Mouse (Mus musculus) forebrain, embryonic 15.5 days (tissue): Measurements from ENCODE around the gene Nop2. TPM values are rescaled to one million over a fixed set of nuclear protein-coding genes. Genes with fewer than 3 reads are reported as not detected.

ENCODE experiments used
- ATAC-seq: fragments of 200-750 bp; cut with Nextera tagmentation; replicated peaks from 2 replicates; pipeline ENCODE4 v1.8.0; 2017; ENCODE audit warnings: mild to moderate bottlenecking, moderate TSS enrichment, moderate library complexity
- H3K27ac ChIP-seq: fragments of 300-500 bp; sonication (generic); replicated peaks from 2 replicates; pipeline ENCODE4 v1.5.1; 2015; ENCODE audit warnings: mild to moderate bottlenecking, inconsistent platforms
- H3K27me3 ChIP-seq: fragments of 300-500 bp; sonication (generic); 2 replicates; pipeline ENCODE4 v1.6.1; 2015; ENCODE audit warnings: inconsistent platforms
- H3K36me3 ChIP-seq: fragments of 300-500 bp; sonication (generic); 2 replicates; pipeline ENCODE4 v1.6.1; 2015; ENCODE audit warnings: mild to moderate bottlenecking, inconsistent platforms
- H3K4me1 ChIP-seq: fragments of 300-500 bp; sonication (generic); 2 replicates; pipeline ENCODE4 v1.6.1; 2015; ENCODE audit warnings: inconsistent platforms
- H3K4me2 ChIP-seq: fragments of 300-500 bp; sonication (generic); replicated peaks from 2 replicates; pipeline ENCODE4 v1.6.1; 2015; ENCODE audit warnings: mild to moderate bottlenecking, inconsistent platforms
- H3K4me3 ChIP-seq: fragments of 300-500 bp; sonication (generic); 2 replicates; pipeline ENCODE4 v1.5.1; 2015; ENCODE audit warnings: mild to moderate bottlenecking, inconsistent platforms
- H3K9ac ChIP-seq: fragments of 300-500 bp; sonication (generic); replicated peaks from 2 replicates; pipeline ENCODE4 v1.6.1; 2015; ENCODE audit warnings: mild to moderate bottlenecking, inconsistent platforms
- H3K9me3 ChIP-seq: fragments of 300-500 bp; sonication (generic); 2 replicates; pipeline ENCODE4 v1.6.1; 2016; ENCODE audit warnings: inconsistent platforms
- WGBS: fragments of 180-500 bp; shearing (Covaris S2); methylation state at CpG from one replicate; pipeline ENCODE4 v1.1.7; 2015; ENCODE audit warnings: mixed read lengths; 5-methylcytosine and 5-hydroxymethylcytosine counted together
- polyA plus RNA-seq: library from polyadenylated mRNA; unstranded; fragments of >200 nt; fragmentation: Nextera tagmentation; extraction: Ambion mirVana; gene quantifications from 2 replicates; pipeline ENCODE4 v1.2.1, GENCODE M21; 2015

Nop2 gene
- 51.1 and 51.8 TPM in 2 replicates for polyA plus RNA-seq

GRCm38 (mm10) chr6:125131302-125132156 lies at the start of gene Nop2:
Gene Nop2, plus strand, starts transcription at chr6:125131909.
- H3K4me2 ChIP-seq = peak within 1 kb of the TSS; percentile 70
- H3K4me1 ChIP-seq = peaks cover 20% of the 10 kb centered on the region
- H3K36me3 ChIP-seq = peaks cover 66% of the 10 kb centered on the region
- peak; percentile 94 for ATAC-seq
- H3K9ac ChIP-seq = peak within 1 kb of the TSS; percentile 76
- H3K27me3 ChIP-seq = no peaks in the 10 kb centered on the region
- peak within 1 kb of the TSS; percentile 90 for H3K4me3 ChIP-seq
- no peaks in the 10 kb centered on the region for H3K9me3 ChIP-seq
- H3K27ac ChIP-seq = peak within 1 kb of the TSS; percentile 87
- WGBS = under 1% methylated on average over 66 of the region's 66 CpGs

- Histone ChIP-seq H3K4me1 (peaks cover 13% of the 10 kb centered on the region; the same call in 1 of the 2 replicates), H3K9me3 (no peaks in the 10 kb centered on the region), H3K27ac (no peak overlapping the region), H3K9ac (no peak overlapping the region), H3K4me3 (no peak overlapping the region), H3K4me2 (no peak overlapping the region), H3K27me3 (0 out of 2 replicates have a peak, but pooled peaks cover 2% of the 10 kb centered on the region), H3K36me3 (no peaks in the 10 kb centered on the region)
- 89% methylated on average over 7 of the region's 7 CpGs for WGBS
- ATAC-seq = no peak
Observed at GRCm38 (mm10) chr6:125082801-125083386, 48.8 kb upstream of the Nop2 start.

DNA sequence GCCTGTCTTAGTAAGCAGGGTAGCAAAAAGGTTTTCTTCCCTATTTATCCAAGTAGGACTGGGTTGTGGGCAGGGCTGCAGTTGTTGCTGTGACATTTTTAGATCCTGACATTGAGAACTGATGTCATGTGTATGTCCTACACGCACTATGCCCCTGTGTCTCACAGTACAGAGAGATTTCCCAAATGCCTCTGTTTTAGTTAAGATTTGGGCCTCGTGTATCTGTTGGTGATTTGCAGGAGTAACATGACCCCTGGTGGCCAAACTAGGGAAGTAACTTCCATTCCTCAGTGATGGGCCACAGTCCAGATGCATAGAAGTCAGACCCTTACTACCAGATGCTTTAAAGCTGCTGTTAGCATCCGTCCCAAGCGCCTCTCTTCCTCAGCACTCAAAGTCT lies 47.3 kb upstream of the Nop2 start:
- Histone ChIP-seq H3K27me3 (no peaks in the 10 kb centered on the region), H3K9ac (no peak overlapping the region), H3K36me3 (no peaks in the 10 kb centered on the region), H3K4me3 (no peak overlapping the region), H3K4me2 (no peak overlapping the region), H3K9me3 (no peaks in the 10 kb centered on the region), H3K27ac (no peak overlapping the region), H3K4me1 (peaks cover 23% of the 10 kb centered on the region)
- WGBS = 5% methylated on average over 4 of the region's 4 CpGs
- peak; percentile 15; the same call in 1 of the 2 replicates for ATAC-seq

DNA sequence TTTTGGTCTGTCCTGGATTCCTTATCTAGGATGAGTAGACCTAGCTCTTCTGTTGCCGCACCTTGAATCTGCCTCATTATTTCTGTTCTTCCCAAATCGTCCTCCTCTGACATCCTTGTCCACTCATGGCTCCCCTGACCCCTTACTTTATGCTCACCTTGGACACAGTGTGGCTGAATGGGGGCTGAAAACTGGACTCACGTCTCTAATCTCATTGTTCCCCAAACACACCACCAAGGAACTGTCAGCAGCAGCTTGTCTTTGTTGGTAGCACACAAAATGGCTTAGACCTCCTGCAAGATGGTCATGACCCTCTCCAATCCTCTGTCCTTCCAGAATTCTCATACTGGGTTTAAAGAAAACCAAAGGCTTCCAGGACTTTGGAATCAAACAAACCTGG lies 43.8 kb upstream of the Nop2 start:
- H3K27ac ChIP-seq = peak overlapping the region; percentile 94
- no peaks in the 10 kb centered on the region for H3K36me3 ChIP-seq
- H3K4me1 ChIP-seq = peaks cover 25% of the 10 kb centered on the region
- no peak overlapping the region for H3K4me2 ChIP-seq
- no peak for ATAC-seq
- 77% methylated on average over 3 of the region's 3 CpGs for WGBS
- H3K9me3 ChIP-seq = no peaks in the 10 kb centered on the region
- no peak overlapping the region for H3K9ac ChIP-seq
- no peaks in the 10 kb centered on the region for H3K27me3 ChIP-seq
- H3K4me3 ChIP-seq = no peak overlapping the region

GRCm38 (mm10) chr6:125088561-125089321 lies 43.0 kb upstream of the Nop2 start:
- H3K4me2 ChIP-seq = peak overlapping the region; percentile 45
- H3K9ac ChIP-seq = peak overlapping the region; percentile 30; the same call in 1 of the 2 replicates
- peak; percentile 84 for ATAC-seq
- H3K36me3 ChIP-seq = no peaks in the 10 kb centered on the region
- peak overlapping the region; percentile 94 for H3K27ac ChIP-seq
- H3K4me1 ChIP-seq = peaks cover 25% of the 10 kb centered on the region
- H3K4me3 ChIP-seq = no peak overlapping the region
- H3K9me3 ChIP-seq = no peaks in the 10 kb centered on the region
- no peaks in the 10 kb centered on the region for H3K27me3 ChIP-seq
- WGBS = 2% methylated on average over 19 of the region's 20 CpGs

GRCm38 (mm10) chr6:125089521-125090321 lies 42.0 kb upstream of the Nop2 start:
- no peaks in the 10 kb centered on the region for H3K36me3 ChIP-seq
- peak; percentile 78 for ATAC-seq
- under 1% methylated on average over 15 of the region's 15 CpGs for WGBS
- H3K9me3 ChIP-seq = no peaks in the 10 kb centered on the region
- no peaks in the 10 kb centered on the region for H3K27me3 ChIP-seq
- H3K4me1 ChIP-seq = peaks cover 25% of the 10 kb centered on the region
- peak overlapping the region; percentile 45 for H3K4me2 ChIP-seq
- peak overlapping the region; percentile 94 for H3K27ac ChIP-seq
- H3K4me3 ChIP-seq = peak overlapping the region; percentile 18
- H3K9ac ChIP-seq = peak overlapping the region; percentile 17

DNA sequence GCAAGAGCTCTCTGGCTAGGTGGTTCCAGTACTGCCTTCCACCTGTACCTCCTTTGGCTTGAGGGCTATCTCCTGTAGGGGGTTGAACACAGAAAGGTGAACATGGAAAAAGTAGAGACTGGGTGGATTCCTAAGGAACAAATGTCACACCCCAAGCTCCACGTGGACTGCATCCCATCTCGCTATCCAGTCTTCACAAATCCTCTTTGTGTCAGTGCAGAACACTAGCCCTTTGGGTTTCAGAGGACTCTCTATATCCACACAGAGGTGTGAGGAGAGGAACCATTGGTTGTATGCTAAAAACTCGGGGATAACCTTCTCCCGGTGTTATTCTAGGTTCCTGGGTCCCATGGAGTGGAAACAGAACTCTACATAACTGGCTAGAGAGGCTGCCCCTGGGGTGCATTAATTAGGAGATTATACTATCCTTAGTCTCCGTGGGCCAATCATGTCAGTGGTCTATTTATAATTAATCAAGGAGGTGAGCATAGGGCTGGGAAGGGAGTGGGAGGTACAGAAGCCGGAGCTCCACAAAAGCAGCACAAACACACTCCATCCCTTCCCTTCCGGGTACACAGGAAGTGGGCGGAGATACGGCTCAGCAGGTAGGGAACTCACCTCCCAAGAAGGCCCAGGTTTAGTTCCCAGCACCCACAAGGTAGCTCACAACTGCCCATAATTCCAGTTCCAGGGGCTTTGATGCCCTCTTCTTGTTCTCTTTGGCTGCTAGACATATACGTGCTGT lies 41.2 kb upstream of the Nop2 start:
- ATAC-seq = peak; percentile 0; the same call in 1 of the 2 replicates
- peak overlapping the region; percentile 4; the same call in 1 of the 2 replicates for H3K4me3 ChIP-seq

DNA sequence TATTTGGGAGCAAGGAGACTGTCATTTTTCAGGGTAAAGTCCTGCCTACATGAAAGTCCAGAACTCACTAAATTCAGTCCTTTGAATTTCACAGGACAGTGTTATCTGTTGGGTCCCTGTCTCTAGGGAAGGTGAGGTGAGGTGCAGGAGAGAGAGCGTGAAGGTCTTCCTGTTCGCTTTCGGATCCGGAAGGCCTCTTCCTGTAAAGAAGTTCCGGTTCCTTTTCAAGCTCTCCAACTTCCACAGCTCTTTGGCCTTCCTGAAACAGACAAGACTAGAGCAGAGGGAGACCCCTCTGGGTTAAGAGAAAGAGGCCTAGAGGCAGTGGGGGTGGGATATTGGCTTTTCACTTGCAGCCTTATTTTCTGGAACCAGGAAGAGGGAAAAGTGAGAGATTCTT lies 39.3 kb upstream of the Nop2 start:
- WGBS = 94% methylated on average over 5 of the region's 5 CpGs
- Histone ChIP-seq H3K9ac (no peak overlapping the region), H3K4me1 (peaks cover 30% of the 10 kb centered on the region), H3K4me3 (no peak overlapping the region), H3K27me3 (no peaks in the 10 kb centered on the region), H3K36me3 (no peaks in the 10 kb centered on the region), H3K4me2 (no peak overlapping the region), H3K9me3 (no peaks in the 10 kb centered on the region), H3K27ac (no peak overlapping the region)
- no peak for ATAC-seq

More for the DNA sequence above, 41.2 kb upstream of the Nop2 start:
- Histone ChIP-seq H3K4me2 (peak overlapping the region; percentile 45), H3K36me3 (no peaks in the 10 kb centered on the region), H3K9ac (peak overlapping the region; percentile 17; the same call in 1 of the 2 replicates), H3K27me3 (no peaks in the 10 kb centered on the region), H3K27ac (peak overlapping the region; percentile 94), H3K4me1 (peaks cover 27% of the 10 kb centered on the region), H3K9me3 (no peaks in the 10 kb centered on the region)
- 46% methylated on average over 10 of the region's 10 CpGs for WGBS

DNA sequence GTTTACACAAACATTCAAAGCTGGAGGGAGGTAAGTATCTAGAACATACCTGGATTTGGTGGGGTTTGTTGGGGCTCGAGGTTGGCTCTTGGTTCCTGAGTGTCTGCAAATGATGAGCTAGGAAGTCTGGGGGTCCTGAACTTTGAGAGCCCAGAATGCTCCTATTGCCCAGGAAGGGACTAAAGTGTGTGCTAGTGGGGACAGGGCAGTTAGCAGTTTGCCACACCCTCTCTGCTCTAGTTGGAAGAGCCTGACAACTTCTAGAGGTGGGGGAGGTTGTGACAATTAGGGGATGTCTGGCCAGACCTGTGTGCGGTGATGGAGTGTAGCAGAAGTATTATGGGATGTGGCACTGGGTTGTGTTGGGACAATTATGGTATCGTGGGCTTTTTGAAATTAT lies 36.9 kb upstream of the Nop2 start:
- no peaks in the 10 kb centered on the region for H3K27me3 ChIP-seq
- H3K9me3 ChIP-seq = no peaks in the 10 kb centered on the region
- H3K9ac ChIP-seq = no peak overlapping the region
- ATAC-seq = no peak
- peak overlapping the region; percentile 94 for H3K27ac ChIP-seq
- no peak overlapping the region for H3K4me2 ChIP-seq
- H3K4me1 ChIP-seq = peaks cover 40% of the 10 kb centered on the region
- H3K4me3 ChIP-seq = no peak overlapping the region
- WGBS = 53% methylated on average over 3 of the region's 3 CpGs
- peaks cover 9% of the 10 kb centered on the region; the same call in 1 of the 2 replicates for H3K36me3 ChIP-seq

GRCm38 (mm10) chr6:125095391-125096278 lies 36.1 kb upstream of the Nop2 start, which contains the start of gene Chd4:
Gene Chd4, plus strand, starts transcription at chr6:125095981.
- Histone ChIP-seq H3K27me3 (no peaks in the 10 kb centered on the region), H3K36me3 (peaks cover 16% of the 10 kb centered on the region), H3K9ac (peak within 1 kb of the TSS; percentile 84), H3K27ac (peak within 1 kb of the TSS; percentile 94), H3K4me1 (peaks cover 41% of the 10 kb centered on the region), H3K9me3 (no peaks in the 10 kb centered on the region), H3K4me3 (peak within 1 kb of the TSS; percentile 82), H3K4me2 (peak within 1 kb of the TSS; percentile 74)
- ATAC-seq = peak; percentile 75
- WGBS = 1% methylated on average over 41 of the region's 45 CpGs
